Mouse (Mus musculus): ENCODE measurements around the gene Arl14.

- no peak for TF ChIP-seq FLI1 (IDR thresholded peaks at IDR 0.05; ENCODE audit: low read length)
- TF ChIP-seq GATA1 (IDR thresholded peaks at IDR 0.05; ENCODE audit: borderline replicate concordance, low read length), result no peak
These were observed 14.3 kb downstream of the Arl14 start for GRCm38 (mm10) chr3:69236491-69236890.

Data from megakaryocyte, embryonic 14.5 days (primary cell).